Mouse (Mus musculus): ENCODE data around the gene Mff. TPM values are rescaled to one million over a fixed set of nuclear protein-coding genes. Genes with fewer than 3 reads are reported as not detected.

Mff gene
- polyA plus RNA-seq, 1 experiment from 2014 or later, result 151 TPM

DNA sequence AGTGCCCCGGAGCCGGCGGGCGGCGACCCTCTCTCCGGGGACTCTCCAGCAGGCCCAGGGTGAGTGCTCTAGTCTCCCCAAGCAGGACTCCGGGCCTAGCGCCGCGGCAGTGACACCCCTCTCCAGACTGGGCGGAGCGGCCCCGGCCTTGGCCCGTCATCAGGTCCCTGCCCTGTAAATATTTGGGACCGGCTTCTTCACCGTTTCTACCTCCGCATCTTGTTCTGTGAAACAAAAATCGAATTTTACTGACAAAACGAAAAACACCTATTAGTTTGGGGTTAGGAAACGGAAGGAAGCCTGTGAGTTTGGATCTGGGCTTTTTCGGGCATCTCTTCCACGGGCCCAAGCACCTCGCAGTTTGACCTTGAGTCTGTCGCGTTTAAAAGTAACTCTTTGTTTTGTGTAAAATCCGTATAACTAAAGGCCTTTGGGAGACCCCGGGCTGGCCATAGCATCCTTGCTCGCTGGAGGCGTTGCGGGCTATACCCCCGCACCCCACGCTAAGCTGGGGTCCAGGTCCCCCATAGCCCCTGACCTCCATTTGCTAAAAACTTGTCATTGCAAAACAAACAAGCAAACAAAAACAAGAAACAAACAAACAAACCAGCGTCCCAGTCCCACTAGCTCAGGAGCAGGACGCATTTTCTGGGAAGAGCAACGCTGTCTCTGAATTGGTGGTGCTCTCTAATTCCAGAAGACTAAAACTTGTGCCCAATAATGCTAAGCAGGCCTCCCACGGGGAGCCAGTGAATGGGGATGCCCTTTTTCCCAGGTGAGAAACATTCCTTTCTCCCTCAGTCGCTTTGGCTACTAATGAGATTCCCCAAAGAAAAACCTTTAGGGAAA is 560 bp downstream of the Mff start:
- no peaks in the 10 kb centered on the region for H3K9me3 ChIP-seq (ENCODE audit: control insufficient read depth, low read length)
- H3K27me3 ChIP-seq (ENCODE audit: control insufficient read depth, insufficient read depth, low read length), result no peaks in the 10 kb centered on the region
- DNase-seq (ENCODE audit: low spot score) (no peak), ATAC-seq (ENCODE audit: low FRiP score, low TSS enrichment) (peak; percentile 98)
- peak overlapping the region; percentile 97 for H3K9ac ChIP-seq (ENCODE audit: low read length)
- H3K4me1 ChIP-seq (replicated peaks; ENCODE audit: control insufficient read depth, insufficient read depth), result peaks cover 2% of the 10 kb centered on the region; the same call in 1 of the 2 replicates
- peak overlapping the region; percentile 95 for H3K4me3 ChIP-seq (ENCODE audit: low read depth, low read length)
- H3K4me2 ChIP-seq (replicated peaks; ENCODE audit: low read depth), result peak overlapping the region; percentile 94
- under 1% methylated on average over 37 of the region's 37 CpGs for WGBS
- peak overlapping the region; percentile 88 for H3K27ac ChIP-seq (replicated peaks)
- TF ChIP-seq CTCF (IDR thresholded peaks at IDR 0.05; ENCODE audit: low read depth), result no peak
- no peak for TF ChIP-seq EP300 (optimal IDR thresholded peaks at IDR 0.05)
- H3K36me3 ChIP-seq (ENCODE audit: control insufficient read depth, insufficient read depth, low read length), result peaks cover 5% of the 10 kb centered on the region

GRCm38 (mm10) chr1:82725875-82726185 is 1.1 kb downstream of the Mff start:
- ATAC-seq (ENCODE audit: low FRiP score, low TSS enrichment) (no peak), DNase-seq (ENCODE audit: low spot score) (no peak)
- no peaks in the 10 kb centered on the region for H3K27me3 ChIP-seq (ENCODE audit: control insufficient read depth, insufficient read depth, low read length)
- H3K36me3 ChIP-seq (ENCODE audit: control insufficient read depth, insufficient read depth, low read length), result peaks cover 8% of the 10 kb centered on the region
- peak overlapping the region; percentile 95 for H3K4me3 ChIP-seq (ENCODE audit: low read depth, low read length)
- peak overlapping the region; percentile 97 for H3K9ac ChIP-seq (ENCODE audit: low read length)
- H3K27ac ChIP-seq (replicated peaks), result no peak overlapping the region
- WGBS, result 39% methylated on average over 4 of the region's 4 CpGs
- TF ChIP-seq EP300 (optimal IDR thresholded peaks at IDR 0.05) (no peak), CTCF (IDR thresholded peaks at IDR 0.05; ENCODE audit: low read depth) (no peak)
- peaks cover 2% of the 10 kb centered on the region; the same call in 1 of the 2 replicates for H3K4me1 ChIP-seq (replicated peaks; ENCODE audit: control insufficient read depth, insufficient read depth)
- H3K4me2 ChIP-seq (replicated peaks; ENCODE audit: low read depth), result peak overlapping the region; percentile 94
- H3K9me3 ChIP-seq (ENCODE audit: control insufficient read depth, low read length), result no peaks in the 10 kb centered on the region

GRCm38 (mm10) chr1:82726482-82726881 is 1.8 kb downstream of the Mff start:
- no peak for ATAC-seq (ENCODE audit: low FRiP score, low TSS enrichment)
- H3K9me3 ChIP-seq (ENCODE audit: control insufficient read depth, low read length), result no peaks in the 10 kb centered on the region
- TF ChIP-seq CTCF (IDR thresholded peaks at IDR 0.05; ENCODE audit: low read depth) (no peak), EP300 (optimal IDR thresholded peaks at IDR 0.05) (no peak)
- DNase-seq (ENCODE audit: low spot score), result no peak
- 82% methylated on average over 5 of the region's 5 CpGs for WGBS
- H3K36me3 ChIP-seq (ENCODE audit: control insufficient read depth, insufficient read depth, low read length), result peaks cover 8% of the 10 kb centered on the region
- H3K27ac ChIP-seq (replicated peaks), result no peak overlapping the region
- H3K4me2 ChIP-seq (replicated peaks; ENCODE audit: low read depth), result no peak overlapping the region
- peaks cover 2% of the 10 kb centered on the region; the same call in 1 of the 2 replicates for H3K4me1 ChIP-seq (replicated peaks; ENCODE audit: control insufficient read depth, insufficient read depth)
- no peak overlapping the region for H3K4me3 ChIP-seq (ENCODE audit: low read depth, low read length)
- no peaks in the 10 kb centered on the region for H3K27me3 ChIP-seq (ENCODE audit: control insufficient read depth, insufficient read depth, low read length)
- H3K9ac ChIP-seq (ENCODE audit: low read length), result no peak overlapping the region

- no peaks in the 10 kb centered on the region for H3K27me3 ChIP-seq (ENCODE audit: control insufficient read depth, insufficient read depth, low read length)
- H3K27ac ChIP-seq (replicated peaks), result no peak overlapping the region
- no peak for TF ChIP-seq EP300 (optimal IDR thresholded peaks at IDR 0.05)
- no peaks in the 10 kb centered on the region for H3K9me3 ChIP-seq (ENCODE audit: control insufficient read depth, low read length)
- 100% methylated on average over 1 of the region's 1 CpGs for WGBS
- H3K4me1 ChIP-seq (replicated peaks; ENCODE audit: control insufficient read depth, insufficient read depth), result no peaks in the 10 kb centered on the region
- DNase-seq (ENCODE audit: low spot score), result no peak
- peaks cover 24% of the 10 kb centered on the region for H3K36me3 ChIP-seq (ENCODE audit: control insufficient read depth, insufficient read depth, low read length)
- H3K4me3 ChIP-seq (ENCODE audit: low read depth, low read length), result no peak overlapping the region
- H3K9ac ChIP-seq (ENCODE audit: low read length), result no peak overlapping the region
- ATAC-seq (ENCODE audit: low FRiP score, low TSS enrichment), result no peak
- no peak overlapping the region for H3K4me2 ChIP-seq (replicated peaks; ENCODE audit: low read depth)
Measured at GRCm38 (mm10) chr1:82733357-82733756, 8.7 kb downstream of the Mff start.

GRCm38 (mm10) chr1:82738066-82738465 is 13.4 kb downstream of the Mff start:
- H3K36me3 ChIP-seq (ENCODE audit: control insufficient read depth, insufficient read depth, low read length), result peaks cover 12% of the 10 kb centered on the region

GRCm38 (mm10) chr1:82741539-82741938 is 16.8 kb downstream of the Mff start:
- WGBS, result 85% methylated on average over 7 of the region's 7 CpGs
- no peak overlapping the region for H3K27ac ChIP-seq (replicated peaks)
- peaks cover 3% of the 10 kb centered on the region; the same call in 1 of the 2 replicates for H3K36me3 ChIP-seq (ENCODE audit: control insufficient read depth, insufficient read depth, low read length)
- no peaks in the 10 kb centered on the region for H3K4me1 ChIP-seq (replicated peaks; ENCODE audit: control insufficient read depth, insufficient read depth)
- ATAC-seq (ENCODE audit: low FRiP score, low TSS enrichment) (no peak), DNase-seq (ENCODE audit: low spot score) (no peak)
- no peaks in the 10 kb centered on the region for H3K27me3 ChIP-seq (ENCODE audit: control insufficient read depth, insufficient read depth, low read length)
- no peak overlapping the region for H3K4me3 ChIP-seq (ENCODE audit: low read depth, low read length)
- no peak overlapping the region for H3K9ac ChIP-seq (ENCODE audit: low read length)
- H3K4me2 ChIP-seq (replicated peaks; ENCODE audit: low read depth), result no peak overlapping the region
- TF ChIP-seq EP300 (optimal IDR thresholded peaks at IDR 0.05) (no peak), CTCF (IDR thresholded peaks at IDR 0.05; ENCODE audit: low read depth) (no peak)
- no peaks in the 10 kb centered on the region for H3K9me3 ChIP-seq (ENCODE audit: control insufficient read depth, low read length)

More at GRCm38 (mm10) chr1:82738066-82738465, 13.4 kb downstream of the Mff start:
- Histone ChIP-seq H3K4me2 (replicated peaks; ENCODE audit: low read depth) (no peak overlapping the region), H3K4me1 (replicated peaks; ENCODE audit: control insufficient read depth, insufficient read depth) (no peaks in the 10 kb centered on the region), H3K27me3 (ENCODE audit: control insufficient read depth, insufficient read depth, low read length) (no peaks in the 10 kb centered on the region), H3K9ac (ENCODE audit: low read length) (no peak overlapping the region), H3K27ac (replicated peaks) (no peak overlapping the region), H3K9me3 (ENCODE audit: control insufficient read depth, low read length) (no peaks in the 10 kb centered on the region), H3K4me3 (ENCODE audit: low read depth, low read length) (no peak overlapping the region)
- TF ChIP-seq CTCF (IDR thresholded peaks at IDR 0.05; ENCODE audit: low read depth) (no peak), EP300 (optimal IDR thresholded peaks at IDR 0.05) (no peak)
- DNase-seq (ENCODE audit: low spot score), result no peak
- no peak for ATAC-seq (ENCODE audit: low FRiP score, low TSS enrichment)
- WGBS, result 54% methylated on average over 1 of the region's 1 CpGs
